Mouse (Mus musculus) erythroblast, embryonic 14.5 days (primary cell): ENCODE data around the gene Cacna1a.

Experiments used
- GATA1 ChIP-seq: IDR thresholded peaks from 2 replicates; pipeline ENCODE4 v1.6.1; 2012; ENCODE audit warnings: low read length, inconsistent platforms, mixed read lengths
- TAL1 ChIP-seq: IDR thresholded peaks from 3 replicates; pipeline ENCODE4 v1.6.1; 2012; ENCODE audit warnings: low read length, inconsistent platforms, mixed read lengths

DNA sequence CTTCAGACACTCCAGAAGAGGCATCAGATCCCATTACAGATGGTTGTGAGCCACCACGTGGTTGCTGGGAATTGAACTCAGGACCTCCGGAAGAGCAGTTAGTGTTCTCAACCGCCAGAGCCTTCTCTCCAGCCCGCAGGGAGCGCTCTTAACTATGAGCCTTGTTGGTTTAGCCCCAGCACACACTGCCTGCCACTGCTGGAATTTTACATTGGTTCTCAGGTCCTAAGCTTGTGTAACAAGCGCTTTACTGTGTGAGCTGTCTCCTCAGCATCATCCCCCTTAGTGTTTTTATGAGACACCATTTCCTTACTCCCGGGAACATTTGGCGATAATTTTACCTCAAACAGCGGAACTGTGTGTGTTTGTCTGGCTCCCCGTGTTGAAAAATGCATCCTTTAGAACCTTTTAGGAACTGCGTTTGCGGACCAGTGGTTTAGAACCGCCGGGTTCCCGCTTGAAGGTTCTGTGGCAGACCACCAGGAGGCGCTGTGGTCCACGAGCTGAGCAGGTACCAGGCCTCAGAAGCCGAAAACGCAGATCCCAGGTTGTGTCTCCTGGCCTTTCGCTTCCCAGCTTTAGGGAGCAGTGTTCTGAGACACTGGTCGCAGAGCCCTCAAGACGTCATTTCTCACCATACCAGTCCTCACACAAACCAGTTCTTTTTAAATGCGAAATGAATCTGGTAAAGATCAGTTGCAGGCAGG lies 24.7 kb upstream of the Cacna1a start:
- TF ChIP-seq GATA1 (no peak), TAL1 (no peak)
